Mouse (Mus musculus) megakaryocyte, embryonic 14.5 days (primary cell): ENCODE results near the gene Nckap1.

Experiments
- FLI1 ChIP-seq: IDR thresholded peaks from 2 replicates; pipeline ENCODE4 v1.6.1; 2012; ENCODE audit warnings: low read length, inconsistent platforms, mixed read lengths
- GATA1 ChIP-seq: IDR thresholded peaks from 3 replicates; pipeline ENCODE4 v1.6.1; 2012; ENCODE audit warnings: mixed read lengths, low read length, inconsistent platforms, borderline replicate concordance

GRCm38 (mm10) chr2:80600611-80601010 lies 19.4 kb upstream of the Nckap1 start:
- TF ChIP-seq GATA1, result no peak
- TF ChIP-seq FLI1, result no peak
